Mouse (Mus musculus): ENCODE data around the gene Cit. TPM values are rescaled to one million over a fixed set of nuclear protein-coding genes. Genes with fewer than 3 reads are reported as not detected.
A peak's percentile ranks its signal among the peaks of the same experiment; 100 is the strongest.
"Not testable (repeated sequence)": the region's sequence is repeated elsewhere in the genome, so short reads cannot be mapped to it uniquely, and the experiment has no call there.

Gene Cit
- 14.1 and 21.9 TPM in 2 replicates for polyA plus RNA-seq (2012; rRNA removed)

DNA sequence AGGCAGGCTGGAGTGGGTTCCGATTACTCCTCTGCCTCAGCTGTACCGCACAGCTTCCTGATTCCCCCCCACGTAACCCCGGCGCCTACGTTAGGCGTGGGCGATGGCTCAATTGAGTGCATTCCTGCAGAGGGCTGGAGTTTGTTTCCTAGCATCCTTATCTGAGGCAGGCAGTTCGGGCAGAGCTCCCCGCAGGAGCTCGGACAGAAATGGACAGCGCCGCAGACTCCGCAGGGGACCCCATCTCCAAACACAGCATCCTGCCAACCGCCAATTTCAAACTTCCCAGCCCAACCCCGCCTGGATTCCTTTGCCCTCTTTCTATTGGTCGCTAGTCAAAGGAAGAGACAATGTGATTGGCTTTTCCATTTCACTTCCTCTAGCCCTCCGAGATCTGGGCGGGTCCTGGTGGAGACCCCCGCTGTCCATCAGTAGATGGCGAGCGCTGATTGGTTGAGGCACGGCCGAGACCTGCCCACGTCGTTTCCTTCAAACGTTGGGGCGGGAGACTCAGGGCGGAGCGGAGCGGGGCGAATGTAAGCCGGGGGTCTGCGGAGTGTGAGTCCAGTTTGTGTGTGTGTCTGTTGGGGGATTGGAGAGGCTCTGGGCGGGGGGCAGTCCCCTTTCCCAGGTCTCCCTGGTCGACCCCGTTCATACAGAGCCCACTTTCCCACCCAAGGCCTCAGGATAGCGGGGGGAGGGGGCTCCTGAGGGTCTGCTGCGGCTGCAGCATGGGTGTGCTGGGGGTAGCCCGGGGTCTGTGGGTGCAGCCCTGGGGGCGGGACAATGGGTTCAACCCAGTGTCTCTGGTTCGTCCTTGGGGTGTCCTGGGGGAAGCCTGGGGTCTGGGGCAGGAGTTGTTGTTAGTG lies at the start of gene Cit:
TSS of gene Cit (plus strand) at position 513 of the 869 bp plus-strand sequence.
- Histone ChIP-seq H3K4me3 (ENCODE audit: control insufficient read depth, insufficient read depth, low read length) (peak within 1 kb of the TSS; percentile 91), H3K27ac (ENCODE audit: control insufficient read depth, insufficient read depth, low read length) (peak within 1 kb of the TSS; percentile 41; the same call in 1 of the 2 replicates)
- WGBS, result under 1% methylated on average over 42 of the region's 42 CpGs

DNA sequence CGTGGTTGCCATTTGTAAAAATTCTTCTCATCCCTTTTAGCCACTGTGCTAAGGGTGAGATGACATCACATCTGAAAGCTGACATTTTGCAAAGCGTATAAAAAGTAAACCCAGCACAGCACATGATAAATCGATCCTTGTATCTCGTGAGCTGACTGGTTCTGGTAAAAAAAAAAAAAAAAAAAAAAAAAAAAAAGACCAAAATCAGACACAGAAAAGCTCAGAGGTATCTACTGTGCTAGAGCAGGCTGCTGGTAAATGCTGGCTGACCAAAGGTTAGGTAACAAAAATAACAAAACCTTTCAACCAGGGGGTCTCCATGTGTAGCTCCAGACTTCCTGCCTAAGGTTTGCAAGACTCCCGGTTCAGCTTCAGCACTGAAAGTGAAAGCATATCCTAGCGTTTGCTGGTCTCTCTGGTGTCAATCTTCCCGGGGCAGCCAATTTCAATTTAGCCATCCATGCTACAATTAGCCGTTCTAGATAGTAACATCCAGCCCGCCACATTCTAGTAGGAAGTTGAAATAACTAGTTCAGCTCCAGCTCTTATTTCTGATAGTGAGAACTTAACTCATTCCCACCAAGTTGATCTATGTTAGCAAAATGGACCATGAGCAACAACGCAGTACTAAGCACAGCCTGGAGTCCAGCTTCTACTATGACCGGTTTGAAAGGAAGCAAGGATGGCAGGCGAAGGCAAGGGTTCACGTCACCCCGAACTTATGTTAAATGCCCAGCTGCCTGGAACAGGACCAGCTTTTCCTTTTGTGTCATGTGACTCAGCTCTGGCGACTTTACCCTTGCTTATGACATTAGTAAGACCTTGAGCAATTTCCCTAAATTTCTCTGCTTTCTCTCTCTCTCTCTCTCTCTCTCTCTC lies 45.8 kb upstream of the Cit start:
- DNase-seq, result peak; percentile 15
- peak overlapping the region; percentile 42 for H3K4me3 ChIP-seq (ENCODE audit: control insufficient read depth, insufficient read depth, low read length)
- no peak overlapping the region for H3K27ac ChIP-seq (ENCODE audit: control insufficient read depth, insufficient read depth, low read length)
- TF ChIP-seq POLR2A (IDR thresholded peaks at IDR 0.05; ENCODE audit: control insufficient read depth, extremely low read depth, insufficient read depth, low read length, poor library complexity) (no peak), CTCF (IDR thresholded peaks at IDR 0.05; ENCODE audit: borderline replicate concordance, control insufficient read depth, extremely low read depth, insufficient read depth, low read length, poor library complexity) (no peak)
- 12% methylated on average over 15 of the region's 15 CpGs for WGBS
- H3K4me1 ChIP-seq (replicated peaks; ENCODE audit: control insufficient read depth, insufficient read depth, low read length), result peaks cover 3% of the 10 kb centered on the region
- H3K36me3 ChIP-seq (ENCODE audit: control insufficient read depth, insufficient read depth, low read length), result no peaks in the 10 kb centered on the region
- H3K27me3 ChIP-seq (ENCODE audit: control insufficient read depth, insufficient read depth, low read length), result no peaks in the 10 kb centered on the region

More for the DNA sequence above, at the start of gene Cit:
- TF ChIP-seq CTCF (IDR thresholded peaks at IDR 0.05; ENCODE audit: borderline replicate concordance, control insufficient read depth, extremely low read depth, insufficient read depth, low read length, poor library complexity) (peak; percentile 32; the same call in 1 of the 2 replicates), POLR2A (IDR thresholded peaks at IDR 0.05; ENCODE audit: control insufficient read depth, extremely low read depth, insufficient read depth, low read length, poor library complexity) (peak; percentile 62)
- peak; percentile 95 for DNase-seq
- H3K36me3 ChIP-seq (ENCODE audit: control insufficient read depth, insufficient read depth, low read length), result no peaks in the 10 kb centered on the region
- no peaks in the 10 kb centered on the region for H3K27me3 ChIP-seq (ENCODE audit: control insufficient read depth, insufficient read depth, low read length)
- peaks cover 17% of the 10 kb centered on the region for H3K4me1 ChIP-seq (replicated peaks; ENCODE audit: control insufficient read depth, insufficient read depth, low read length)

DNA sequence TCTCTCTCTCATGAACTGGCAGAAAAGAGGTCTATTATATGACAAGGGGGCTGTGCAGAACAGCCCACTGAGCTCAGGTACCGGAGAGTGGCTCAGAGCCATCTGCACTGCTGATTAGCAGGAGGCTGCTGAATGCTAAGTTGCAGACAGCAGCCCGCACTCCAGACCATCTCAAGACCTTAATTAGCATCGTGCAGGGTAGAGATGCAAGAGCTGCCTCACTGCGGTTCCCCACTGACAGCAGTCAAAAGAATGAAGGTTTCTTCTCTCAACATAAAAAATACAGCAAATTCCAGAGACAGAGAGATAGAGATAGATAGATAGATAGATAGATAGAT lies 45.2 kb upstream of the Cit start:
- Histone ChIP-seq H3K27ac (ENCODE audit: control insufficient read depth, insufficient read depth, low read length) (no peak overlapping the region), H3K4me1 (replicated peaks; ENCODE audit: control insufficient read depth, insufficient read depth, low read length) (peaks cover 3% of the 10 kb centered on the region), H3K4me3 (ENCODE audit: control insufficient read depth, insufficient read depth, low read length) (no peak overlapping the region), H3K27me3 (ENCODE audit: control insufficient read depth, insufficient read depth, low read length) (no peaks in the 10 kb centered on the region), H3K36me3 (ENCODE audit: control insufficient read depth, insufficient read depth, low read length) (no peaks in the 10 kb centered on the region)
- 37% methylated on average over 4 of the region's 4 CpGs for WGBS
- DNase-seq, result no peak
- TF ChIP-seq CTCF (IDR thresholded peaks at IDR 0.05; ENCODE audit: borderline replicate concordance, control insufficient read depth, extremely low read depth, insufficient read depth, low read length, poor library complexity) (no peak), POLR2A (IDR thresholded peaks at IDR 0.05; ENCODE audit: control insufficient read depth, extremely low read depth, insufficient read depth, low read length, poor library complexity) (no peak)

DNA sequence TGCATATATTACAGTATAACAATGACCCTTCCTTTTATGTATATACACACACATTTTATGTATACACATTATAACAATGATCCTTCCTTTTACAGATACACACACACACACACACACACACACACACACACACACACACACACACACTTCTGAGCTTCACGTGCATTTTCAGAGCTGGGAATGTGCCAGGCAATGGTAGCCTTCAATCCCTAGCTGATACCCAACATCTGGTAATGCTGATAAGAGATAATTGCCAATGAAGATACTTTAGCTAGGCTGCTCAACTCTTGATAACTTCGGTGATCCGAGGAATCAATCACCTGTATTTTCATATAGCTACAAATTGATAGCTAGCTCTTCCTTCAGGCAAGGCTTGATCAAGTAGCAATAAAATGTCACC lies 32.8 kb upstream of the Cit start:
- Histone ChIP-seq H3K36me3 (ENCODE audit: control insufficient read depth, insufficient read depth, low read length) (no peaks in the 10 kb centered on the region), H3K4me3 (ENCODE audit: control insufficient read depth, insufficient read depth, low read length) (no peak overlapping the region), H3K4me1 (replicated peaks; ENCODE audit: control insufficient read depth, insufficient read depth, low read length) (no peaks in the 10 kb centered on the region), H3K27me3 (ENCODE audit: control insufficient read depth, insufficient read depth, low read length) (no peaks in the 10 kb centered on the region), H3K27ac (ENCODE audit: control insufficient read depth, insufficient read depth, low read length) (no peak overlapping the region)
- DNase-seq, result no peak
- no peak for TF ChIP-seq CTCF (IDR thresholded peaks at IDR 0.05; ENCODE audit: borderline replicate concordance, control insufficient read depth, extremely low read depth, insufficient read depth, low read length, poor library complexity)
- TF ChIP-seq POLR2A (IDR thresholded peaks at IDR 0.05; ENCODE audit: control insufficient read depth, extremely low read depth, insufficient read depth, low read length, poor library complexity), result no peak
- 94% methylated on average over 3 of the region's 3 CpGs for WGBS

DNA sequence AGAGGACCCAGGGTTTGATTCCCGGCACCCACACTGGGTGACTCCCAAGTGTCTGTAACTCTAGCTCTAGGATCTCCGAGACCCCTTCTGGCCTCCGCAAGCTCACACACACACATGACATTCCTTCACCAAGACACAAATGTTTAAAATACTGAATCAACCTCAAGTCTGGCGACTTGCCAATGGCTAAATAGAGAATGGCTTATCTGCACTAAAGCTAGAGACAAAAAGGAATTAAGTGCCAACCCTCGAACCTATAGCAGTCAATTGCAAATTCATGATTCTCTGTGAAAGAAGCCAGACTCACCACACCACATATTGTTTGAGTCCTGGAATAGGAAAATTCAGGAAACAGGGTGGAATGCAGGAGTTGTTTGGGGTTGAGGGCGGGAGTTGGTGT lies 28.1 kb upstream of the Cit start:
- TF ChIP-seq POLR2A (IDR thresholded peaks at IDR 0.05; ENCODE audit: control insufficient read depth, extremely low read depth, insufficient read depth, low read length, poor library complexity) (no peak), CTCF (IDR thresholded peaks at IDR 0.05; ENCODE audit: borderline replicate concordance, control insufficient read depth, extremely low read depth, insufficient read depth, low read length, poor library complexity) (no peak)
- Histone ChIP-seq H3K27me3 (ENCODE audit: control insufficient read depth, insufficient read depth, low read length) (no peaks in the 10 kb centered on the region), H3K36me3 (ENCODE audit: control insufficient read depth, insufficient read depth, low read length) (no peaks in the 10 kb centered on the region), H3K4me3 (ENCODE audit: control insufficient read depth, insufficient read depth, low read length) (no peak overlapping the region), H3K4me1 (replicated peaks; ENCODE audit: control insufficient read depth, insufficient read depth, low read length) (no peaks in the 10 kb centered on the region), H3K27ac (ENCODE audit: control insufficient read depth, insufficient read depth, low read length) (no peak overlapping the region)
- WGBS, result 78% methylated on average over 6 of the region's 6 CpGs
- DNase-seq, result no peak

DNA sequence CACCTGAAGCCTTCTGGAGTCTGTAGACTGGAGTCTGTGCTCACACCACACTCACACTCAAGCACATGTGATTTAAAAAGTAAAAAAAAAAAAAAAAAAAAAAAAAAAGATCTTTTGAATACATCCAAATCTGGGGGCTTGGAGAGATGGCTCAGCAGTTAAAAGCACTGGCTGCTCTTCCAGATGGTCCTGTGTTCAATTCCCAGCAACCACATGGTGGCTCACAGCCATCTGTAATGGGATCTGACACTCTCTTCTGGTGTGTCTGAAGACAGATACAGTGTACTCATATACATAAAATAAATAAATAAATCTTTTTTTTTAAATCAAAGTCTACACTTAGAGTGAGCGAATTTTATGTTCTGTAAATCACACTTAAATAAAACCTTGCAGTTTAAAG lies 27.4 kb upstream of the Cit start:
- not testable (repeated sequence) for H3K27me3 ChIP-seq (ENCODE audit: control insufficient read depth, insufficient read depth, low read length); H3K36me3 ChIP-seq (ENCODE audit: control insufficient read depth, insufficient read depth, low read length); H3K4me3 ChIP-seq (ENCODE audit: control insufficient read depth, insufficient read depth, low read length); H3K4me1 ChIP-seq (replicated peaks; ENCODE audit: control insufficient read depth, insufficient read depth, low read length); DNase-seq; H3K27ac ChIP-seq (ENCODE audit: control insufficient read depth, insufficient read depth, low read length)
- WGBS, result 97% methylated on average over 1 of the region's 1 CpGs
